Mouse (Mus musculus): ENCODE measurements at regions not wholly inside any gene's neighbourhood (a gene's known extent, or its start where the extent isn't known, plus 50 kb on each side); places are given as distances from the start of the nearest gene placed in this dataset.

- no peak for ATAC-seq
- Histone ChIP-seq H3K27ac (no peak overlapping the region), H3K4me3 (ENCODE audit: low read length) (no peak overlapping the region), H3K9ac (replicated peaks; ENCODE audit: low read length) (no peak overlapping the region), H3K27me3 (ENCODE audit: insufficient read depth, low read length) (no peaks in the 10 kb centered on the region), H3K9me3 (ENCODE audit: low read length) (no peaks in the 10 kb centered on the region), H3K36me3 (ENCODE audit: insufficient read depth, low read length) (no peaks in the 10 kb centered on the region), H3K4me2 (ENCODE audit: low read depth, low read length) (no peak overlapping the region), H3K4me1 (ENCODE audit: insufficient read depth, low read length) (peaks cover 13% of the 10 kb centered on the region; the same call in 1 of the 2 replicates)
- no peak for TF ChIP-seq CTCF (IDR thresholded peaks at IDR 0.05; ENCODE audit: low read depth)
- DNase-seq (ENCODE audit: low spot score): no peak
- 61% methylated on average over 4 of the region's 4 CpGs for WGBS
Measured at GRCm38 (mm10) chr12:52392636-52393035, 111.1 kb upstream of the Arhgap5 start.

- TF ChIP-seq CTCF (IDR thresholded peaks at IDR 0.05; ENCODE audit: low read depth): no peak
- no peak overlapping the region for H3K9ac ChIP-seq (replicated peaks; ENCODE audit: low read length)
- ATAC-seq (0 out of 2 replicates have a peak, but pooled peaks have one; percentile 31), DNase-seq (ENCODE audit: low spot score) (peak; percentile 51)
- no peak overlapping the region for H3K4me2 ChIP-seq (ENCODE audit: low read depth, low read length)
- WGBS: 64% methylated on average over 15 of the region's 15 CpGs
- H3K36me3 ChIP-seq (ENCODE audit: insufficient read depth, low read length): no peaks in the 10 kb centered on the region
- H3K4me3 ChIP-seq (ENCODE audit: low read length): no peak overlapping the region
- no peaks in the 10 kb centered on the region for H3K27me3 ChIP-seq (ENCODE audit: insufficient read depth, low read length)
- H3K9me3 ChIP-seq (ENCODE audit: low read length): no peaks in the 10 kb centered on the region
- H3K27ac ChIP-seq: no peak overlapping the region
- H3K4me1 ChIP-seq (ENCODE audit: insufficient read depth, low read length): peaks cover 13% of the 10 kb centered on the region; the same call in 1 of the 2 replicates
Measured at GRCm38 (mm10) chr12:52393981-52394718, 109.6 kb upstream of the Arhgap5 start.

GRCm38 (mm10) chr12:52394719-52395062 is 109.1 kb upstream of the Arhgap5 start:
- DNase-seq (ENCODE audit: low spot score) (no peak), ATAC-seq (no peak)
- Histone ChIP-seq H3K36me3 (ENCODE audit: insufficient read depth, low read length) (no peaks in the 10 kb centered on the region), H3K4me3 (ENCODE audit: low read length) (no peak overlapping the region), H3K9me3 (ENCODE audit: low read length) (no peaks in the 10 kb centered on the region), H3K4me2 (ENCODE audit: low read depth, low read length) (no peak overlapping the region), H3K27me3 (ENCODE audit: insufficient read depth, low read length) (no peaks in the 10 kb centered on the region), H3K9ac (replicated peaks; ENCODE audit: low read length) (no peak overlapping the region), H3K4me1 (ENCODE audit: insufficient read depth, low read length) (peaks cover 8% of the 10 kb centered on the region; the same call in 1 of the 2 replicates), H3K27ac (no peak overlapping the region)
- no peak for TF ChIP-seq CTCF (IDR thresholded peaks at IDR 0.05; ENCODE audit: low read depth)
- 61% methylated on average over 3 of the region's 3 CpGs for WGBS

- DNase-seq (ENCODE audit: low spot score): no peak
- TF ChIP-seq CTCF (IDR thresholded peaks at IDR 0.05; ENCODE audit: low read depth): no peak
- no peaks in the 10 kb centered on the region for H3K9me3 ChIP-seq (ENCODE audit: low read length)
- H3K27ac ChIP-seq: no peak overlapping the region
- H3K9ac ChIP-seq (replicated peaks; ENCODE audit: low read length): no peak overlapping the region
- H3K27me3 ChIP-seq (ENCODE audit: insufficient read depth, low read length): no peaks in the 10 kb centered on the region
- no peaks in the 10 kb centered on the region for H3K36me3 ChIP-seq (ENCODE audit: insufficient read depth, low read length)
- peaks cover 8% of the 10 kb centered on the region; the same call in 1 of the 2 replicates for H3K4me1 ChIP-seq (ENCODE audit: insufficient read depth, low read length)
- H3K4me3 ChIP-seq (ENCODE audit: low read length): no peak overlapping the region
- no peak for ATAC-seq
- 43% methylated on average over 4 of the region's 4 CpGs for WGBS
- H3K4me2 ChIP-seq (ENCODE audit: low read depth, low read length): no peak overlapping the region
Measured at GRCm38 (mm10) chr12:52395111-52395510, 108.7 kb upstream of the Arhgap5 start.

- WGBS: 32% methylated on average over 14 of the region's 14 CpGs
- Histone ChIP-seq H3K9me3 (ENCODE audit: low read length) (no peaks in the 10 kb centered on the region), H3K27ac (peak overlapping the region; percentile 58), H3K36me3 (ENCODE audit: insufficient read depth, low read length) (no peaks in the 10 kb centered on the region), H3K4me2 (ENCODE audit: low read depth, low read length) (peak overlapping the region; percentile 16; the same call in 1 of the 2 replicates), H3K4me1 (ENCODE audit: insufficient read depth, low read length) (peaks cover 8% of the 10 kb centered on the region; the same call in 1 of the 2 replicates), H3K27me3 (ENCODE audit: insufficient read depth, low read length) (no peaks in the 10 kb centered on the region), H3K4me3 (ENCODE audit: low read length) (no peak overlapping the region), H3K9ac (replicated peaks; ENCODE audit: low read length) (no peak overlapping the region)
- TF ChIP-seq CTCF (IDR thresholded peaks at IDR 0.05; ENCODE audit: low read depth): no peak
- ATAC-seq: peak; percentile 77
- peak; percentile 56 for DNase-seq (ENCODE audit: low spot score)
Measured at GRCm38 (mm10) chr12:52396178-52396841, 107.5 kb upstream of the Arhgap5 start.

- Histone ChIP-seq H3K4me1 (ENCODE audit: insufficient read depth, low read length) (peaks cover 8% of the 10 kb centered on the region; the same call in 1 of the 2 replicates), H3K9me3 (ENCODE audit: low read length) (no peaks in the 10 kb centered on the region), H3K4me3 (ENCODE audit: low read length) (no peak overlapping the region), H3K27me3 (ENCODE audit: insufficient read depth, low read length) (no peaks in the 10 kb centered on the region), H3K36me3 (ENCODE audit: insufficient read depth, low read length) (no peaks in the 10 kb centered on the region), H3K9ac (replicated peaks; ENCODE audit: low read length) (no peak overlapping the region), H3K4me2 (ENCODE audit: low read depth, low read length) (no peak overlapping the region), H3K27ac (no peak overlapping the region)
- WGBS: 55% methylated on average over 2 of the region's 2 CpGs
- DNase-seq (ENCODE audit: low spot score) (no peak), ATAC-seq (no peak)
- TF ChIP-seq CTCF (IDR thresholded peaks at IDR 0.05; ENCODE audit: low read depth): no peak
Measured at GRCm38 (mm10) chr12:52397718-52398510, 105.9 kb upstream of the Arhgap5 start.

Data from hindbrain, postnatal 0 days (tissue).